Mouse (Mus musculus) cerebellum, adult (tissue): ENCODE results near the gene Grik5.

Source experiments
- ATAC-seq: cut with Nextera tagmentation; 2 replicates; pipeline ENCODE4 v1.9.2; 2017; ENCODE audit warnings: mild to moderate bottlenecking, moderate library complexity, mixed read lengths; ENCODE audit not compliant: insufficient number of reproducible peaks, low FRiP score, low TSS enrichment

Grik5 gene

DNA sequence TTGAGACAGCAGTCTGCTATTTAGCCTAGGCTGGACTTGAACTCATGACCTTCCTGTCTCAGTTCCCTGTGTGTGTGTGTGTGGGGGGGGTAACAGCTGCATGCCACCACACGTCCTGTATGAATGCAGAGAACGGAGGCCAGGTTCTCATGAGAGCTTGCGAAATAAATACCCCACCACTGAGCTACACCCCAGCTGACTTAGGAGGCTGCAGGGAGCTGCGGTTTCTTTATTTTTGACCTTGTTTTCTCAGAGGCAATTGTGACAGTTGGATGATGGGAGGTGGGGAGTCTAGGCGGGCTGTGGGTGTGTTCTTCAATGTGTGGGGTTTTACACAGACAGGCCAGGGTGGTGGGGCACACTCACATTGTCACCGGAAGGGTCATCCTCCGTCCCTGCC, 71.9 kb downstream of the Grik5 start:
- ATAC-seq, result no peak

DNA sequence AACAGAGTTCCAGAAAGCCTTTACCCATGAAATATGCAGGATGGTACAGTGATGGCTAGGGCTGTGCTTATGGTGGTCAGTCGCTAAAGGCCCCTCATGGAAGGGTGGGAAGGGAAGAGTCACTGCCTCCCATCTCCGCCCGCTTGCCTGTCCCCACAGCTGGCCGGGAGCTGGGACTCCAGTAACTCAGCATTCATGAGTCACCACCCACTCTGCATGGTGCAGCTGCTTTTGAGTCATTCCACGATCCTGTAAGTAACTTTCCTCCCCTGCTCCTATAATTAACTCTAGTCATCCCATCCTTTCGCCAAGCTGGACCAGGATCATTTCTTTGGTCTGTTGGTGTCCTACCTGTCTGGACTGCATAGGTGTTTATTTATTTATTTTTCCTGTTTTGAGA, 79.1 kb downstream of the Grik5 start:
- ATAC-seq, result no peak

GRCm38 (mm10) chr7:24990478-24990877, 81.7 kb downstream of the Grik5 start:
- no peak for ATAC-seq

DNA sequence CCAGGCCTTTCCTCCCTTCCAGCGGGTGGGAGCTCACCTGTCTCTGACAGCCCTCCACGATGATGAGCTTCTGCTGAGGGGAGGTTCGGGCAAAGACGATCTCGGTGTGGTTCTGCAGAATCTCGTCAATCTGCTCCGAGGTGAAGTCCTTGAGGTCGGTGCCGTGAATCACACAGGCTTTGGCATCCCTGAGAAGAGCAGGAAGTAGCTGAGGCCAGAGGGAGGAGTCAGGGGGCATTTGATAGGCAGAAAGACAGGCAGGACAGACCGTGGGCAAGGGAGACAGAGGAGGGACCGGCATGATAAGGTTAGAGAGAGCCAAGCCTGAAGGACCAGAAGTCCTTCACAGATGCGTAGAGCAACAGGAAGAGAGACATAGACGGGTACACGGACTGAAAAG, 84.2 kb downstream of the Grik5 start:
- ATAC-seq, result no peak

DNA sequence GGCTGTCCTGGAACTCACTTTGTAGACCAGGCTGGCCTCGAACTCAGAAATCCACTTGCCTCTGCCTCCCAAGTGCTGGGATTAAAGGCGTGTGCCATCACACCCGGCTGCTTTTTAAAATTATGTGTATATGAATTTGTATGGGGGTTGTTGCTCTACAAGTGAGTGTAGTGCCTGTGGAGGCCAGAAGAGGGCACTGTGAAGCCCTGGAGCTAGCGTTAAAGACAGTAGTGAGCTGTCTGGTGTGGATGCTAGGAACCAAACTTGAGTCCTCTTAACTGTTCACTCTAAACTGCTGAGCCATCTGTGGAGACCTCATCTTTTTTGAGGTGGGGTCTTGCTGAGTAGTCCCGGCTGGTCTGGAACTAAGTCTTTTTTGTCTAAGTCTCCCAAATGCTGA, 86.3 kb downstream of the Grik5 start:
- no peak for ATAC-seq

DNA sequence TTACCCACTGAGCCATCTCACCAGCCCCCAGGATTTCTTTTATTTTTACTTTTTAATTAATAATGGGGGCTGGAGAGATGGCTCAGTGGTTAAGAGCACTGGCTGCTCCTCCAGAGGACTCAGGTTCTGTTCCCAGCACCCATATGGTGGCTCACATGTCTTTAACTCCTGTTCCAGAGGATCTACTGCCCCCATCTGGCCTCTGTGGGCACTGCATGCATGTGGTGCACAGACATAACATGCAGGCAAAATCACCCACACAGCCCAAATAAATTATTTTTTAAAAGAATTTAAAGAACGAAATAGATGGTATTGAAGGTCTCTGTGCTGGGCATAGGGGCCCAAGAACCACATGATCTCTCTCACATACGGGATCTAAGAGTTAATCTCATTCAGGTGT, 87.8 kb downstream of the Grik5 start:
- no peak for ATAC-seq

- ATAC-seq, result no peak
Observed at GRCm38 (mm10) chr7:24983396-24983795, 88.8 kb downstream of the Grik5 start.

DNA sequence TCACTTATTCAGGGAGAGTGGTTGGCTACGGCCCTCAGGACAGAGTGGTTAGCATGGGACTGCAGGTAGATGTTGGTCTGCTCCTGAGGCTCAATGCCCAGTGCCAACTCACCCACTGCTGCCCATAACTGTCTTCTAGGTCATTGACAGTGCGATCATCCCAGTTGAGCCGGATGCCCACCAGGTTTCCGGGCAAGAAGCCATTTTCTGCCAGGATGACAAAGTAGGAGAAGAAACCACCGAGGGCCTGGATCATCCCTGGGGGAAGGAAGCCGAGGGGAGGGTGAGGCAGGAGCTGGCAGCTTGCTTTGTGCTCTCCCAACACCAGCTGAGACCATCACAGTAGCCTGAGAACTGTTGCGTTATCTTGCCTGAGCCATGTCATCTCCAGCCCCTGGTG, 91.7 kb downstream of the Grik5 start:
- no peak for ATAC-seq

DNA sequence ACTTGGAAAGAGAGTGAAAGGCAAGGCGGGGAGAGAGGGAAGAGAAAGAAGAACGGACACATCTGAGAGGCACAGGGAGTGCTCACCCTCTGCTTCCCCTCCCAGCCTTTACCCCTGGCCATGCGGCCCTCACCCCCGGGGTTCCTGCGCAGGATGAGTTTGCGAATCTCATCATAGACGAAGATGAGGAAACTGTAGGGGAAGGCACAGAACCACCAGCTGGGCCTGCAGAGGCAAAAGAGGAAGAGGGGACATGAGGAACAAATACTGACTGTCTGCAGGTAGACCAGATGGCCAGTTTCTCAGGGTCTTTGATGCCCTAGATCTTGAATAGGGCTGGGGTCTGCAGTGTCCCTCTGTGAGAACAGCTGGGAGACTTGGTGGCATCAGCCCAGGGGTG, 93.4 kb downstream of the Grik5 start:
- no peak for ATAC-seq

- no peak for ATAC-seq
Observed at GRCm38 (mm10) chr7:24974893-24975595, 97.1 kb downstream of the Grik5 start.

DNA sequence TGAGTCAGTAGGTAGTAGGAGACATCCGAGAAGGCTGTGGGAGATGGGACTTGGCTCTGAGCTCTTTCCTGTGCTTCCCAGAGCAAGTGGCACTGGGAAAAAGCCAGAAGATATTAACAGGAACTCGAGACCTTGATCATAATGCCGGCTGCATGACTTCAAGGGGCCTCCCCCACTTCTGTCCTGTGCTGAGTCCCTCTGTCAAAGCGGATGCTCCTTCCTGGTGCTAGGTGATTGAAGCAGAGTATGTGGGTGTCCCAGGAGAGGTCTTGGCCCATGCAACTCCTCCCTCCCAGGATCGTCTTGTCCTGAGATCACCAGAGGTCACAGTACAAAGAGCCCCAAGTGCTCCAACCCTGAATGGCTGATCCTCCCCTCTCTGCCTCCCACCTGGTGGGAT, 98.2 kb downstream of the Grik5 start:
- ATAC-seq, result no peak

GRCm38 (mm10) chr7:24973208-24973607, 98.9 kb downstream of the Grik5 start:
- ATAC-seq, result no peak

DNA sequence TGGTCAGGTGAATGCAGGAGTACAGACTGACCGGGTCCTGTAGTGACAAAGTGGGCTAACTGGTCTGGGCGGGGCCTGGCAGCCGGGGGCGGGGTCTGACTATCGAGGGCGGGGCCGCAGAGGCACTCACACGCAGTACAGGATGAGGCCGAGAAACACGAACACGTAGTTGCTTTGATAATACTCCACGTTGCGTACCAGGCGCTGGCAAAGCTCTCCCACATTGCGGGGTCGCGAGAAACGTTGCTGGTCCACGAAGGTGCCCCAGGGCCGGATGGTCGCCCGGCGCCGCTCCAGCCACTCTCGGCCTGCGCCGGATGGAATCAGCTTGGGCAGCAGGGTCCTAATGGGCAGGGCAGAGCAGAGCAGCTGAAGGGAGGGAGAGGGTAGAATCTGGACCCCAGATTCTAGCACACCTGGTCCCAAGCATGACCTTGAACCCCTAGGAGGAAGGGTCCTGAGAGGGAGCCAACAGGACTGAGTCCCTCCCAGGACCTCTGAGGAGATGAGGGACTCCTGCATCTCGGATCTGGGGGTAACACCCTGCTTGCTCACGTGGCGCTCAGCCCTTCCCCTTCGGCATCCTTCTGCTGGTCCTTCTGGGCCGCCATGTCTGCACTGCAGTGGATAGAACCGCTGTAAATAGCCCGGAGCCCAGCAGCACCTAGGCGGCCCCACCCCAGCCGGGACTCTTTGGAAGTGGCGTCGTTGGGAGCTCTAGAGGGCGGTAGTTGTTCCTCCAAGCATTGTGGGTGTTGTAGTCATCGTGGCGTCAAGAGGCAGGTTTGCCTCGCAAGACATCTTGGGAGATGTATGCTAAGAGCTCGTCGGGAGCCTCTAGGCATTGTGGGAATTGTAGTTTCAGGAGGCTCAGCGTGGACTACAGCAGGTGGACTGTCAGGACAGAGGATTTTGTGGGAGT, 99.9 kb downstream of the Grik5 start, which contains the start of gene Rabac1:
TSS of gene Rabac1 (minus strand) at position 783 of the 922 bp plus-strand sequence.
- ATAC-seq, result peak; percentile 87

GRCm38 (mm10) chr7:24971261-24971971, 100.7 kb downstream of the Grik5 start:
- ATAC-seq, result no peak

GRCm38 (mm10) chr7:24970341-24970740, 101.8 kb downstream of the Grik5 start:
- ATAC-seq, result no peak

- ATAC-seq, result peak; percentile 20; the same call in 1 of the 2 replicates
Observed at GRCm38 (mm10) chr7:24969805-24970204, 102.3 kb downstream of the Grik5 start.

GRCm38 (mm10) chr7:24968463-24968862, 103.7 kb downstream of the Grik5 start:
- ATAC-seq, result no peak

DNA sequence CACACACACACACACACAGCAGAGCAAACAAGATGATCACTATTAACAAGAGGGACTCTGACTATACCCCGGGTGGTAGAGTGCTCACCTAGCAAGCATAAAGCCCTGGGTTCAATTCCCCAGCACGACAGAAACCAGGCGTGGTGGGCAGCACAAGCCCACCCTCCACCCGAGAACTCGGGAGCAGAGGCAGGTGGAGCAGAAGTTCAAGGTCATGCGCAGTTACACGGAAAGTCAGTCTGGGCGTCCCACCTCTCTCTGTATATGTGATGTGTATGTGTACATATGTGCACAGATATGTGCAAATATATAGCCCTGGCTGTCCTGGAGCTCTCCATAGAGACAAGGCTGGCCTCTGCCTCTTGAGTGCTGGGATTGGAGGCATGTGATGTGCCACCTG, 104.2 kb downstream of the Grik5 start:
- ATAC-seq, result no peak

DNA sequence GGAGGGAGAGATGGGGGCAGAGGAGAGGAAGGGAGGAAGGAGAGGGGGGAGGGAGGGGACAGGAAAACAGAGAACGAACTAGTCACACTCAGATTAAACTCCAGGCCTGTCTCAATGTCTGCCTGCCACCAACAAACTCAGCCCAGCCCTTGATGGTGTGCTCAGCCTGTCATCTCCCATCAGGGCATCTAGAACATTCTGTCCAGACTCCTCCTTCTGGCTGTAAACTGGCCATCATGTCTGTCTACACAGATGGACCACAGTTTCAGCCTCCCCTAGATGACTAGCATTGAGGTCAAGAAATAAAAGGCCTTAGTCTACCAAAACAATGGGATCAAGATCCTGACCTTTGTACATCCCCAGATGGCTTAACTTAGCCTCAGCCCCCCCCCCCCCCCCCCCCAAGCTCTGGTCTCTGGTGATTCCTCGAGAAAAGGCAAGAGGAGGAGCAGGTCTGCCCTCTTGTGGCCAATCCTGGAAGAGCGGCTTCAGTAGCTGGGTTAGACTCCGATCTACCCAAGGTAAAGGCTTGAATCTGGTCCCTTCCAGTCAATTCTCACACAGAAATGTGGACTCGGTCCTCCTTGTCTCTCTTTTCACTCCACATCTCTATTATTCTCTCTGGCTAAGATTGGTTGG, 107.1 kb downstream of the Grik5 start:
- ATAC-seq, result 0 out of 2 replicates have a peak, but pooled peaks have one; percentile 47

GRCm38 (mm10) chr7:24964288-24964687, 107.9 kb downstream of the Grik5 start:
- no peak for ATAC-seq
